Mouse (Mus musculus) heart, embryonic 12.5 days (tissue): ENCODE measurements around the gene Rps24. TPM values are rescaled to one million over a fixed set of nuclear protein-coding genes. Genes with fewer than 3 reads are reported as not detected.

Experiments used
- polyA plus RNA-seq: library from polyadenylated mRNA; unstranded; fragments of >200 nt; fragmentation: Nextera tagmentation; extraction: Ambion mirVana; gene quantifications from 2 replicates; pipeline ENCODE4 v1.2.1, GENCODE M21; 2016

The Rps24 gene
- polyA plus RNA-seq, 1 experiment from 2014 or later: 836 TPM

Other genes with a start within 250 kb of the Rps24 start
- gene Dlg5, start 241.2 kb upstream of the Rps24 start, polyA plus RNA-seq: 13.6 and 16.2 TPM in 2 replicates
- gene E330034G19Rik, start 193.9 kb upstream of the Rps24 start, polyA plus RNA-seq: 0.14 TPM in 1 of 2 replicates, not detected in the other
- 12.8 and 15.3 TPM in 2 replicates for gene Polr3a, start 67 bp upstream of the Rps24 start, polyA plus RNA-seq